Mouse (Mus musculus) kidney, adult 8-10 months (tissue): Measurements from ENCODE around the gene Snapc5.
"Not testable (repeated sequence)": the region's sequence is repeated elsewhere in the genome, so short reads cannot be mapped to it uniquely, and the experiment has no call there.

Source experiments
- DNase-seq, 2 experiments: peaks; one replicate each; pipeline ENCODE4 v3.0.0; 2022

The Snapc5 gene

DNA sequence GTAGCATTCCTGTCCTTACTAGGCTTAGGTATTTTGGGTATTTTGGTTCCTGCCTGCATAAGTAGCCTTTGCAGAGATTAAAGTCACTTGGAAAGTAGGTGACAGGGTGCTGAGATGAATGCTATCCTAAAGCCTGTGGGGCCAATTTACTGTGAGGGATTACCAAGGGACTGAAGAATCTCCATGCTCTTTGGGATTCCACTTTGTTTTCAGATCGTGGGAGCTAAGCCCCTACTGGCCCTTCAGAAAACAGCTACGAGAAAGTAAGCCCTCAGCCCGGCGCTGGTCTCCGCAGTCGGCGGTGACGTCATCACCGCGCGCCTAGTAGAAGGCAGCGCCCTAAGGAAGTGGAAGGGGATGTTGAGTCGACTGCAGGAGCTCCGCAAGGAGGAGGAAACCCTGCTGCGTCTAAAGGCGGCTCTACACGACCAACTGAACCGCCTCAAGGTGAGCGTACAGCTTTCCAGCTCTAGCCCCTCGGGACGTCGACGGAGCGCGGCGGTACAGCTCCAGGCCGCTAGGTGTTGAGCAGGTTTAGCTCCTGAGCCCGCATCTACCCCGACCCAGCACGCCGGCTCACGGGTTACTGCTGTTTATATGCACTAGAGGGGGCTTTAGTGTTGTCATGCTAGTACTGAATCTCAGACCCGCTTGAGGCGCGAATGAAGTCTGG is at the start of gene Snapc5:
Gene Snapc5 (plus strand): TSS at position 301 of the 673 bp plus-strand sequence.
- peak; percentile 86 to 89 for DNase-seq

DNA sequence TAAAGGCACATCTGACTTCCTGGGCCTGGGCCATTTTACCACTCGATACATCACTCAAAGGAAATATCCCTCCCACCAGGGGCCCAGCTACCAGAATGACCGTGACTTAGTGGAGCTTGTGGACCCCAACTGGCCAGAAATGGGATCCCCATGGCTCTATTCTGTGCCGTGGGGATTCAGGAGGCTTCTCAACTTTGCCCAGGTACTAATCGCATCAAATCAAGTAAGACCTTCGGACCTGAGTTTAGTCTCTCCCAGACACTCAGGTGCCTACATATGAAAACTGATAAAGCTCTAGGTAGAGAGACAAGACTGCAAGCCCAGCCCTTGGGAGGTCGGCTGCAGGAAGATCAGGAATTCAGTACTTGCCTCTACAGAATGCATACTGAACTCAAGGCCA is 47.5 kb upstream of the Snapc5 start:
- DNase-seq: no peak

DNA sequence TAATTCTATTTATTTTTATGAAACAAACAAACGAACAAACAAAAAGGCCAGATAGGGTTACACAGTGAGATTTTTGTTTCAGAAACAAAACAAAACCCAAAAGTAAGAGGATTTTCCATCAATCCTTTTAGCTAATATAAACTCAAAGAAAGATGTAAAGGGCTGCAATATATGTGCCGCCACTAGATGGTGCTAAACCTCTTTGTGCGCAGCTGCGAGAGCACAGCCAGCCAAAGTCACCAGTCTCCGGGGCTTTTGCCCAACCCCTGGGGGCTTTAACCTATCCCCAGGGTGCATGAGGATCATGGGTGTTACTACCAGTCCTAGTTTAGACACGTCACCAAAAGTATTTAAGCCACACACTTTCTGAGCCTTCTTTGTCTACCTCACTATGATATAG is 40.2 kb upstream of the Snapc5 start:
- peak; percentile 28 to 67 for DNase-seq

DNA sequence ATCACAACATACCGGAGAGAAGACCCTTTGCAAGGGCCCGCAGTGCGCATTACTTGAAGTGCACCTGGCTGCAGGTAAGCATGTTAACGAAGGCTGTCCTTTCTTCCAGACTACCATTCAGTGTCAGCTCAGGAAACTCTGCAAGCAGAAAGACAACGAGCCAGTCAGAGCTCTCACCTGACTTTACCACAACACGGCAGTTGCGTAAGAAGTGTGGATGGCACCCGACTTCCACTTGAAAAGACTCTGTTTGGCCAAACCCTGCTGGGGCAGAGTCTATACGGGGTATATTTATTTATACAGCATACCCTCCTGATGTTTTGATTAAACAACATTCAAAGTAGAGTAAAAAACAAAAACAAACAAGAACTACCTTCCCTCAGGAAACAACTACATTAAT is 39.2 kb upstream of the Snapc5 start:
- DNase-seq: no peak

DNA sequence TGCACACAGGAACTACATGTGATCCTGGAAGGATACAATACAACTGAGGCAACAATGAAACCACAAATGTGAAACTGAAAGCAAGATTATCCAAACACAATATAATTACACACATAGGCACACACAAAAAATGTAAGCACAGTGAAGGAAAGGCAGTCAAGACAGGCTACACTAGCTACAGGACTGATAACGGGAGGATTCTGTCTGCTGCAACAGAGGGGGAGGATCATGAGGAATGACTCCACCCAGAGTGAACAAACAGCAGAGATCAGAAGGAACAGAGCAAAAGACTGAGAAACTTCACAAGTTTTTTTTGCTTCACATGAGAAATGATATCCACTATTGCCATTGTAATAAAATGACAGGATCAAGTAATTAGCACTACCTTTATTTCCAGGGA is 22.4 kb upstream of the Snapc5 start:
- DNase-seq: no peak

DNA sequence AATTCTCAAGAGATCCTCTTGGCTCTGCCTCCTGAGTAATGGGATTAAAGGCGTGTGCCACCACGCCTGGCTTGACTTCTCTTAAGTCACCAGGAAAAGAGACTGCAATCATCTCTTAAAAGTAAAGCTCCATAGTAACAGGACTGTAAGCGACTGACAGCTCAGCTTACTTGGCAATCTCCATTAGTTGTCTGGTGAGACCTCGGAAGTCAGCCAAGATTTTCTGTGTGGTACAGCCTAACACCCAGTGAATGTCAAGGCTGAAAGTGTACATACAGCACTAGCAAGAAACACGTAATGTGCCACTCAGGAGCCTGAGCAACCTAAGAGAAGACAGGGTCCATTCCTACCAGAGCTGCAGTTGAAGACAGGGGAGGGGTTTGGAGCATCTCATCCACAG is 18.6 kb upstream of the Snapc5 start:
- DNase-seq: no peak

DNA sequence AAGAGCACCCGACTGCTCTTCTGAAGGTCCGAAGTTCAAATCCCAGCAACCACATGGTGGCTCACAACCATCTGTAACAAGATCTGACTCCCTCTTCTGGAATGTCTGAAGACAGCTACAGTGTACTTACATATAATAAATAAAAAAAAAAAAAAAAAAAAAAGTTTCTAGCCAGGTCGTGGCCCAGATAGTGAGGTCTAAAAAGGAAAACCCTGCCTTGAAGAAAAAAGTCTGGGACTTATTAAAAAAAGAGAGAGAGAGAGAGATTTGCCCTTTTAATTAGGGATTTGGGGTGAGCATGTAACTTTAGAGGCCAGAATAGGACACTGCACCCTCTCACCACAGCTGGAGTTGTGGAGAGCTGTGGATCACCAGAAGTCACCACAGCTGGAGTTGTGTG is 9.1 kb upstream of the Snapc5 start:
- not testable (repeated sequence) for DNase-seq

DNA sequence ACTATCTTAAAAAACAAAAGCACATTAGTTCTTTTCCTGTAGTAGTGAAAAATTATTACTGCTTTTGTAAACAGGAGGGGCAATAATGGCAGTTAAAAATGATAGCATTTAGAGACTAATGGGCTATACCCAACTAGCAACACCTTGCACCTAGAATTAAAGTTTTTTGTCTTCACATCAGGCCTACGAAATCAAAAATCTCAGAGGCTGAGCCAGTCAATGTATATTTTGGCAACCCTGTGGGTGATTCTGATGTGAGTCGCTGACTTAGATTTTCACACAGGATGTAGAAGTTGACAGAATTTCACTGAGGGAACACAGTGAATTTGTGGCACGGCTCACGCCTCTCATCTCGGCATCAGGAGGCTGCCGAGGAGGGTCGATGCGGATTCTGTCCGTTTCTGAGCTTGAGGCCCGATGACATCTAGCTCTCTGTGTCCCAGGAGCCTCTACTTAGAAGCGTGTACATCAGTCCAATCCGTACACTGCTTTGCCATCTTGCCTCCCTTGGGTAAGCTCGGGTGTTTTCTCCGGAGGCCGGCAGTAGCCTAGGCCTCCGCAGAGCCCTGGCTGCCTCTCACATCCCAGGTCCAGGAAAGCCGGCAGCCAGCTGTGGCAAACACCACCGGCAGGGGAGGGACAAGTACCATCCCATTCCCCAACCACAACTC is 6.8 kb upstream of the Snapc5 start:
- DNase-seq: no peak

DNA sequence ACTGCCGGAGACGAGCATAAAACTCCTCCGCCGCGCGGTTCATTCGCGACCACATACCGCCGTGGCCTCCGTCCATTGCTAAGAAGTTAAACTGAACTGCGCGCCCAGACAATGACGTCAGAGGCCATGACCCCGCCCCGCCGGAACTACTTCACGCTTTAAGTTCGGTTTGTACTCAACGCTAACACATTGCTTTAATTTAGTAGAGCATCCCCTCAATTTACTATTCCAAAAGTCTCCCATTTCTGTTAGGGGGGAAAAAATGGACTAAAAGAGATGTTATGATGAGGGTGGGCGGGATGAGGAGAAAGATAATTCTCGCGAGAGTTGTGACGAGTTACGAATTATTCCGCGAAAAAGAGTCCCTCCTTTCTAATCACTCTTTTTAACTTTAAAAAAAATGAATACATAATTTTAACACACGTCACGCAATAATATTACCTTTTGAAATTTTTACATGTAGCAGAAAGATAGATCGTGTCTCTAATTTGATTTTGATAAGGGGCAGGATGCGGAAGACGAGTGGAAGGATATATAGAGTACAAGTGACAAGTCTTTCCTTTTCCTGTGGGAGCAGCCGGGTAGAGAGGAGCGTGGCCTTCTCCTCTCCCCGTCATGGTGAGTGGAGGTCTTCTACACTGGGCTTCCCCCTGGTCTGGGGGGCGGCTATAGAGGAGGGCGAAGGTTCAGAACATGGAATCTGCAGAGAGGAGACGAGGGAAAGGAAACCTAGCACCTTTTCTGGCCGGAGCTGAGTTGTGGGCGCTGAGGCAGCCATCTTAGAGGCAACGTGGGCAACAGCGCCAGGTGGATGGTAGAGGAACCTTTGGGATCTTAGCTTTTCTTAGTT is 6.0 kb upstream of the Snapc5 start, which contains the start of the genes Zwilch and Rpl4:
Gene Zwilch (minus strand): TSS at position 289 of the 850 bp plus-strand sequence.
Gene Rpl4 (plus strand): TSS at position 560 of the 850 bp plus-strand sequence.
- peak; percentile 67 to 84 for DNase-seq

DNA sequence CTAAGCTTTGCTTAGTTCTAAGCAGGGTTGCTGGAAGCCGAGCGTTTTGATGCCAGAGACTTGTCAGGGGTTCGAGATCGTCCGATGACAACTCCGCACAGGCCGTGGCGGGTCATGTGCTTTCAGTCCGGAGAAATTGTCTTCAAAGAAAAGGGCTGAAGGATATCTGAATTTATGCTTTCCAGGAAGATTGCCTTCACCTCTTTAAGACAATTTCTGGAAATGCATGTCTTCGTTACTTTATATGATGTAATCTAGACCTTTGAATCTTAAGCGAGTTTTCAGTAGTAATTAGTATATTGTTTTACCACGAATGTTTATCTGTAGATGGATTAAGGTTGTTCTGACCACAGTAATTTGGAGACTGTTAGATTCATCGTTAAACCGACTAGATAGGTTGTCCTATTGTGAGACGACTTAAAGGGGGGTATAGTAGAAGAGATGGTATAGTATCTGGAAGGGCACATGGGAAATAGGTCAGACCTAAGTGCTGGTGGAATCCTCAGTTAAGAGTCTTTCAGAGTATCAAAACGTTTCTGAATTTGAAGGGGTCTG is 5.3 kb upstream of the Snapc5 start:
- no peak for DNase-seq

DNA sequence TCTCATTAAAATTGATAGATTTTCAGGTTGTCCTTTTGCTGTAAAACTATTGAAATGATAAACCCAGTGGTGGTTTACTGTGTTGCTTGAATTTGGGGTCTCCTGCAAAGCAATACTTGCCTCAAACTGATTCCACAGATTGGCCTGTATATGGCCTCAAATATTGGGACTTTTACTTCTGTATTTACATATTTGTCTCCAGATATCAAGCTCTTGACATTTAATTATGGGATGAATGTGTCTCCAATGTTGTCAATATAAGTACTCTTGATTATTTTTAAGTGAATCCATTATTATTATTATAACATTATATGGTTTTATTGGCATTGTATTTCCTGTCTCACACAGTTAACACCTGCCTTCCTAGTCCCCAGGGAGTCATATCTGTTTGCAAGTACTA is 4.7 kb upstream of the Snapc5 start:
- no peak for DNase-seq

DNA sequence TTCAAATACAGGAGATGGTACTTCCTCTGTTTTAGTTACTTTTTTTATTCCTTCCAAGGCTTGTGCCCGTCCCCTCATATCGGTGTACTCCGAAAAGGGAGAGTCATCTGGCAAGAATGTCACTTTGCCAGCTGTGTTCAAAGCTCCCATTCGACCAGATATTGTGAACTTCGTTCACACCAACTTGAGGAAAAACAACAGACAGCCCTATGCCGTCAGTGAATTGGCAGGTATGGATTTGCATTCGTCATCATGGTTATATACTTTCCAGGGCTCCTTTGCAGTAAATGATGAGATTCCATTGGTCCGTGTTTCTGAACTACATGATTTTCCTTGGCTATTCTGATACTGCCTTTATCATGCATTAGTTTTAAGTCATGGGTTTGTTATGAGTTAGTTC is 4.3 kb upstream of the Snapc5 start:
- DNase-seq: no peak

DNA sequence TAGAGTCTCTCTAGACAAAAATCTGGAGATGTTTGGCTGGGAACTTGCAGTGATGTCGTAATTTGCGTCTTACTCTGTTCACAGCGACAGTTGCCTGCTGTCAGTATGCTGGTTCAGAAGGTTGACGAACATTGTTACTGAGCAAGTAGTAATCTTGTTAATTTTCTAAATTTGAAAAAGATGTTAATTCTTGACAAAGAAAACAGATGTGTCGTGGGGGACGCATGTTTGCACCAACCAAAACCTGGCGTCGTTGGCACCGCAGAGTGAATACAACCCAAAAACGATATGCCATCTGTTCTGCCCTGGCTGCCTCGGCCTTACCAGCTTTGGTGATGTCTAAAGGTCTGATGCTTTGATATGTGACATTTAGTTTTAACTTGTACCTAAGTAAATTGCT is 3.7 kb upstream of the Snapc5 start:
- no peak for DNase-seq

DNA sequence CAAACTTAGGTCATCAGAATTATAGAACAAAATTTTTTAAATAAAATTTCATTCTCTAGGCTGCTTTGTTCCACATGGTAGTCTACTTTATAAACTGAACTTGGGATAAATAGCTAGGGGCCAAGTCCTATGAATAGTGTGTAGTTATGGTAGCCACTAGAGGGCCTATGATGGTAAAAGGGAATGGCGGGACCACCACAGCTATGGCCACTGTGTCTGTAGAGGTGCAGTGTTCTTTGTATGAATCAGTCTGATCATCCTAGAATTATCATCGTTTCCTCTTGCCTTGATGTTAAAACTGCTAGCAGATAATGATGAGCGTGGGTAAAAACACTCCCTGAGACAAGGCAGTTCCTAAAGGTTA is 482 bp upstream of the Snapc5 start:
- DNase-seq: no peak

DNA sequence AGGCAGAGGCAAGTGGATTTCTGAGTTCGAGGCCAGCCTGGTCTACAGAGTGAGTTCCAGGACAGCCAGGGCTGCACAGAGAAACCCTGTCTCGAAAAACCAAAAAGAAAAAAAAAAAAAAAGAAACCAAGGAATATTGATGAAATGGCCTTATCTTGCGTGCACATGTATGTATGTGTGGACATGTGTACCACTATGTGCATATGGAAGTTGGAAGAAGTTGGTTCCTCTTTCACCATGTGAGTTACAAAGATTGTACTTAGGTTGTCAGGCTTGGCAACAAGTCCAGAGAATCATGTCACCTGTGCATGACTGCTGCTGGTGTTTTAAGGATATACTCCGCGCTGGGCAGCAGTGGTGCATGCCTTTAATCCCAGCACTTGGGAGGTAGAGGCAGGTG is 4.2 kb downstream of the Snapc5 start:
- not testable (repeated sequence) for DNase-seq

DNA sequence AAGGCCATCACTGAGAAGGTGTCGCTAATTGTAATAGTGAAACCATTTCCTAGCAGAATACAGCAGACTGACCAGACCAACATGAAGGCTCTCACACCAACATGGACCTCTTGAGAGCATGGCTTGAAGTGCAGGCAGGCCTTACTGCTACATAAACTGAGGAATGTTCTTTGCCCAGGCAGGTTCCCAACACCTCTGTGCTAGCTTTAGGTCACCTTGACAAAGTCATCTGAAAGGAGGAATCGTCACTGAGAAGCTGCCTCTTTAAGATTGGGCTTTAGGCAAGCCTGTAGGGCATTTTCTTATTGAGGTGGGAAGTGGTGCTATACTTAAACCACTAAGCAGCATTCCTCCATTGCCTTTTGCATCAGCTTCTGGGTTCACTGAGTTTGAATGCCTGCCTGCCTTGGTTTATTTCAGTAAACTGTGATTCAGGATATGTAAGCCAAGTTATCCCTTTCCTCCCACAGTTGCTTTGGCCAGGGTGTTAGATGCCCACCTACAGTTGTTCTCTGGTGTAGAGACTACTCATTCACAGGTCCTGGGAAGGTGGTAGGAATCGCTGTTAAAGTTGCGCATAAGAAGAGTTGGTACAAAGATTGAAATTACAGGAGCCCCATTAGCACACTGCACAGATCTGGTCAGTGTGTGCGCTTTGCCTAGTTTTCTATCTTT is 5.2 kb downstream of the Snapc5 start:
- DNase-seq: no peak

DNA sequence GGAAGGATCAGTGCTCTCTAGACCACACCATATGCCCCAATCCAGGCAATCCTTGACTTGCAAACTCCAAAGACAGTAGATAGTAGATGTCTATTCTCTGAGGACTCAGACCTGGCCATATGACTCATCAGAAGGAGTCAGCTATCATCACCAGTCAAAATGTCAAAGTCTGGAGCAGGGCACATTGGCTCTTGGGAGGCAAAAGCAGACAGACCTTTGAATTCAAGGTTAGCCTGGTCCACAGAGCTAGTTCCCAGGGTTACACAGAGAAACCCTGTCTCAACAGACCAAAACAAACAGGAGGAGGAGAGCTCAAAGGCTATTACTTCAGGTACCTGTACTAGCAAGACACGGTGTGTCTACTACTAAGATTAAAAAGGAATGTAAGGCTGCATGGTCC is 14.8 kb downstream of the Snapc5 start:
- DNase-seq: no peak

DNA sequence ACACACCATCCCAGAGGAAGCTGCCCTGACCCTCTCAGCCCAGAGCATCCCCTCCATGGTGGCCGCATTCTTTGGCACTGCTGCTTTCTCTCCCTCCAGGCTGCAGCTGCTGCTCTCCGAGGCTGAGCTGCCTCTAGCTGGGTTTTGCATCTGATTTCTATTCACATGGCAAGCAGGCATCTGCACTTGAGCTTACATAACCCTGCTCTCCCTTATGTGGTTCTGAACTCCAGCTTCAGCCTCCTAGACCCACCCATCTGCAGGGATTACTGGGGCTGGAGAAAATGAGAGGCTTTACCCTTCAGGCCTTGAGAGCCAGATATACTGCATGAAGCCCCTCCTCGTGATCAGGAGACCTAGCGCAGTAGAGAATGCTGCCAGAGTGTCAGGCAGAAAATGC is 16.5 kb downstream of the Snapc5 start:
- no peak for DNase-seq

DNA sequence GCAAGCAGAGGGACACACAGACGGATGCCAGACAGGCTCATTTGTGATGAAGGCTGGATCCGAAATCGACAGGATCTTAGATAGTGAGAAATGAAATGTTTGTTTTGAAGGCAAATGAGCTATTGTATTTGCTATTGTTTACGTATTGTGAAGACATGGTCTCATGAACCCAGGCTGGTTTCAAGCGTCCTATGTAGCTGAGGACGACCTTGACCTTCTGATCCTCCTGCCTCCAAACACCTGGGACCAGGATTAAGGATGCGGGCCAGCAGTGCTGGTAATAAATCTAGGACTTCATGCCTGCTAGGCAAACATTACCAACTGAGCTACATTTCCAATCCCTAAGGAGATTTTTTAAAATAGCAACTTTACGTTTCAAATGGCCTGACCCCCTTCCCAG is 18.4 kb downstream of the Snapc5 start:
- no peak for DNase-seq

DNA sequence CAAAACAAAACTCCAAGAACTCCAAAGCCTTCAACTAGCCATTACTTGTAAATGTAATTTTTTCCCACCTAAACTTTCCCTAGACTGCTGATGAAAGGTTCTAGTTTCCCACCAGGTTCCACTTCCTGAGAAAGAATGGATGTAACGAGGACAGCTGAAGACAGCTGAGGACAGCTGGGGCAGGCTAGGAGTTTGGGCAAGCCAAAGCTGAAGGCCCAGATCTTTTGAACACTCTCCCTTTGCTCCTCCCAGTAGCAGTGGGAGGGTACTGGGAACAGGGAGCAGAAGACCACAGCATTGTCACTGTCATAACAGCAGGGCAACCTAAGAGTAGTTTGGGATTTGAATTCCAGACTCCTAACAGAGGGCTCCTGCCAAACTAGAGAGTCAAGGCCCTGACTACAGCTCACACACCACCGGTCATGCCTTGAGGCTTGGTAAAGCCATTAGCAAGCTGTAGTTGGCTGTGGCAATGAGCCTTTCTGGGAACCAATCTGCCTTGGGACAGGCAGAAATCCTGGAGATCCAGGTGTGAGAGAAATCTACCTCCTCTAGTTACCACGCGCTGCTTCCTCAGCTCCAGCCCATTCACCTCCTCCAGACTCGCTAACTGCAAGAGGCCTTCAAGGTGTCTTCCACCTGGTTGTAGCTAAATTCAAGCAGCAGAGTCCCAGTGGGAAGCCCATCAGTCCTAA is 19.1 kb downstream of the Snapc5 start:
- no peak for DNase-seq

DNA sequence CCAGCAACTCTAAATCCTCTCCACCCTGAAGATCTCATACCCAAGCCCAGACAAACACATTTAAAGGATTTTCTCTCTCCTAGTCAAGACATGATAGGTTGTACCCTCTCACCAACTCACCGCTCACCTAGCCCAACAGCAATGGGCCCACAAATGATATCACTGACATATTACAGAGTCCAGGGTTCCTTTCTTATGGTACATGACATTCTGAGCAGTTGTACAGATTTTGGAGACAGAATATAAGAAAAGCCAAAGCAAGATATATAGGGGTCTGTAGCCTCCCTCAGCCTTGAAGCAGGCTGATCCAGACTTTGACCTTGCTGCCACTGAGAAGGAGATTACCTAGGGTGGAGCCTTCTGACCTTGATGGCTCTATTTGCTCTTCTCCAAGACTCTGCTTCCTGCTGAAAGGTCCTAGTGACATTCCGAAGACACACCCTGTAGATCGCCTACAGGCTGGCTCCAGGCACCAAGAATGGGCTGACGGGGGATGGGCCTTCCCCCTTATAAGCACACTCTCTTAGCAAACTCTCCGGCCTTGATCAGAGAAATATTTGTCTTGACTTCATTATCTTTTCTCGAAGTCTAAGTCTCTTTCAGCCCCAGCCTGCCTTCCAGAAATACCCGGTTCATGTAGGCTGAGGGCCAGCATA is 19.8 kb downstream of the Snapc5 start:
- DNase-seq: not testable (repeated sequence)

DNA sequence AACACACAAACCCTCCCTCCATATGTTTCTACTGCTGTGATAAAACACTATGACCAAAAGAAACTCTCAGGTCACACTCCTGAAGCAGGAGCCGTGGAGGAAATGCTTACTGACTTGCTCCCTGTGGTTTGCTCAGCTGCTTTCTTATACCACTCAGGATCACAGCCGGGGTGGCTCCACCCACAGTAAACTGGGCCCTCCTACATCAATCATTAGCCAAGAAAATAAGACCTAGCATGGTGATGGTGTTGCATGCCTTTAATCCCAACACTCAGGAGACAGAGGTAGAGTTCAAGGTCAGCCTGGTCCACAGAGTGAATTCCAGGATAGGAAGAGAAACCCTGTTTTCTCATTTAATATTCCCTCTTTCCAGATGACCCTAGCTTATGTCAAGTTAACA is 20.8 kb downstream of the Snapc5 start:
- peak; percentile 50 to 54 for DNase-seq
